Mouse (Mus musculus) left cerebral cortex, postnatal 14 days (tissue): Measurements from ENCODE around the gene Ddi2. TPM values are rescaled to one million over a fixed set of nuclear protein-coding genes. Genes with fewer than 3 reads are reported as not detected.

Experiments used
- DNase-seq, 2 experiments: peaks; one replicate each; pipeline ENCODE4 v3.0.0; 2021 to 2022; ENCODE audit warnings: low spot score in 2 of 2, mixed read lengths in 1 of 2
- intact Hi-C: fragments of 180-260 bp; cut with DNase I; formaldehyde crosslinking; loops from one replicate; pipeline ENCODE4 v1.15.1; 2025
- total RNA-seq, 2 experiments: library from RNA; stranded (reverse); gene quantifications; 2 replicates each; pipeline ENCODE4 v1.2.3; 2021

The Ddi2 gene
- total RNA-seq, 2 experiments from 2014 or later: 32.5 to 33.6 TPM

- intact Hi-C loops: no loop called here
- DNase-seq: no peak
Observed at GRCm38 (mm10) chr4:141641353-141641771, 81.9 kb downstream of the Ddi2 start.

GRCm38 (mm10) chr4:141639474-141639873 is 83.7 kb downstream of the Ddi2 start:
- intact Hi-C loops: no loop called here
- DNase-seq: no peak

- intact Hi-C loops: no loop called here
- DNase-seq: no peak
Observed at GRCm38 (mm10) chr4:141636693-141637092, 86.5 kb downstream of the Ddi2 start.

- intact Hi-C loops: no loop called here
- DNase-seq: no peak
Observed at GRCm38 (mm10) chr4:141635991-141636390, 87.2 kb downstream of the Ddi2 start.

GRCm38 (mm10) chr4:141632111-141632873 is 90.9 kb downstream of the Ddi2 start:
- DNase-seq: no peak
- intact Hi-C loops: no loop called here

GRCm38 (mm10) chr4:141631250-141631649 is 92.0 kb downstream of the Ddi2 start:
- no peak for DNase-seq
- intact Hi-C loops: no loop called here

GRCm38 (mm10) chr4:141630021-141630420 is 93.2 kb downstream of the Ddi2 start:
- no peak for DNase-seq
- intact Hi-C loops: no loop called here

GRCm38 (mm10) chr4:141628661-141629060 is 94.6 kb downstream of the Ddi2 start:
- intact Hi-C loops: loop anchor here (10.0 kb wide), 1 partner anchor 216 kb away; the partner anchor contains the start of gene Ctrc
- DNase-seq: no peak

Other genes with a start within 250 kb of the Ddi2 start
- 10 to 100 TPM; 49.5 to 58.6 TPM for gene Spen, start 184.8 kb downstream of the Ddi2 start, total RNA-seq
- 1 to 10 TPM; 1.2 to 1.3 TPM for gene Fblim1, start 117.3 kb downstream of the Ddi2 start, total RNA-seq
- gene Tmem82, start 104.8 kb downstream of the Ddi2 start, total RNA-seq: under 1 TPM; 0.76 to 0.97 TPM
- gene Slc25a34, start 99.6 kb downstream of the Ddi2 start, total RNA-seq: 1 to 10 TPM; 2.7 to 2.9 TPM
- gene Plekhm2, start 58.5 kb downstream of the Ddi2 start, total RNA-seq: 10 to 100 TPM; 57.6 to 57.9 TPM
- gene Rsc1a1, start 37.8 kb downstream of the Ddi2 start, total RNA-seq: not detected
- gene Agmat, start 23.3 kb upstream of the Ddi2 start, total RNA-seq: under 1 TPM in 1 of 2 experiments, not detected in 1; 0.40 TPM
- 10 to 100 TPM; 30.5 to 30.7 TPM for gene Dnajc16, start 67.5 kb upstream of the Ddi2 start, total RNA-seq
- gene Casp9, start 70.2 kb upstream of the Ddi2 start, total RNA-seq: 10 to 100 TPM; 19.4 to 21.8 TPM
- gene Cela2a, start 102.7 kb upstream of the Ddi2 start, total RNA-seq: not detected
- not detected for gene Ctrc, start 122.9 kb upstream of the Ddi2 start, total RNA-seq
- gene Efhd2, start 151.5 kb upstream of the Ddi2 start, total RNA-seq: 100 to 1,000 TPM; 103 to 119 TPM